Mouse (Mus musculus): Measurements from ENCODE around the gene Dync2li1. TPM values are rescaled to one million over a fixed set of nuclear protein-coding genes. Genes with fewer than 3 reads are reported as not detected.
A peak's percentile ranks its signal among the peaks of the same experiment; 100 is the strongest.

Gene Dync2li1
- total RNA-seq, 2 experiments from 2014 or later, result 3.2 to 3.3 TPM

- no peak for DNase-seq
Measured at GRCm38 (mm10) chr17:84684284-84684683, 58.0 kb downstream of the Dync2li1 start.

GRCm38 (mm10) chr17:84685286-84685685 is 59.0 kb downstream of the Dync2li1 start:
- no peak for DNase-seq

GRCm38 (mm10) chr17:84687994-84688393 is 61.7 kb downstream of the Dync2li1 start:
- no peak for DNase-seq

- no peak for DNase-seq
Measured at GRCm38 (mm10) chr17:84688834-84689233, 62.5 kb downstream of the Dync2li1 start.

GRCm38 (mm10) chr17:84689316-84689715 is 63.0 kb downstream of the Dync2li1 start:
- no peak for DNase-seq

GRCm38 (mm10) chr17:84690111-84690510 is 63.8 kb downstream of the Dync2li1 start:
- peak; percentile 43 for DNase-seq

GRCm38 (mm10) chr17:84693741-84694140 is 67.4 kb downstream of the Dync2li1 start:
- no peak for DNase-seq

- DNase-seq, result no peak
Measured at GRCm38 (mm10) chr17:84696537-84696936, 70.2 kb downstream of the Dync2li1 start.

GRCm38 (mm10) chr17:84698727-84699126 is 72.4 kb downstream of the Dync2li1 start:
- DNase-seq, result peak; percentile 38

Other genes starting within 250 kb of the Dync2li1 start
- 1 to 10 TPM; 5.9 to 8.4 TPM for gene Thada, start 160.3 kb upstream of the Dync2li1 start, total RNA-seq (2021)
- gene Plekhh2, start 114.6 kb upstream of the Dync2li1 start, total RNA-seq (2021), result 1 to 10 TPM; 8.1 to 9.0 TPM
- not detected for gene Abcg8, start 49.8 kb downstream of the Dync2li1 start, total RNA-seq (2021)
- not detected for gene Abcg5, start 56.5 kb downstream of the Dync2li1 start, total RNA-seq (2021)
- gene Lrpprc, start 164.3 kb downstream of the Dync2li1 start, total RNA-seq (2021), result 10 to 100 TPM; 56.0 to 62.7 TPM

Measured in gastrocnemius, postnatal 10 days (tissue).